Mouse (Mus musculus) spleen, adult 2 months (tissue): ENCODE measurements at regions not wholly inside any gene's neighbourhood (a gene's known extent, or its start where the extent isn't known, plus 50 kb on each side); places are given as distances from the start of the nearest gene placed in this dataset.

Source experiments
- CTCF ChIP-seq: fragments of 200-500 bp; IDR thresholded peaks from 2 replicates; pipeline ENCODE4 v1.5.1; 2011; ENCODE audit warnings: mild to moderate bottlenecking, inconsistent platforms; ENCODE audit not compliant: insufficient read depth, insufficient read length, insufficient replicate concordance; ENCODE audit errors: extremely low read depth
- POLR2A ChIP-seq: fragments of 200-500 bp; IDR thresholded peaks from 2 replicates; pipeline ENCODE4 v1.6.1; 2011; ENCODE audit warnings: low read depth, low read length, inconsistent platforms

GRCm38 (mm10) chr17:4029202-4029601, 333.1 kb upstream of the Nox3 start:
- TF ChIP-seq CTCF (no peak), POLR2A (no peak)
